Mouse (Mus musculus) hindbrain, postnatal 0 days (tissue): ENCODE measurements around the gene Slc1a2. TPM values are rescaled to one million over a fixed set of nuclear protein-coding genes. Genes with fewer than 3 reads are reported as not detected.
A peak's percentile ranks its signal among the peaks of the same experiment; 100 is the strongest.

Source experiments
- ATAC-seq: fragments of 200-750 bp; cut with Nextera tagmentation; 2 replicates; pipeline ENCODE4 v1.8.0; 2017; ENCODE audit warnings: mild to moderate bottlenecking, moderate TSS enrichment, moderate library complexity
- DNase-seq: peaks from one replicate; pipeline ENCODE4 v3.0.0-alpha.2; 2015; ENCODE audit warnings: low spot score
- H3K27ac ChIP-seq: fragments of 300-500 bp; sonication (generic); 2 replicates; pipeline ENCODE4 v1.5.1; 2014; ENCODE audit warnings: mild to moderate bottlenecking
- H3K27me3 ChIP-seq: fragments of 300-500 bp; sonication (generic); 2 replicates; pipeline ENCODE4 v1.6.1; 2014; ENCODE audit warnings: low read length, mixed read lengths; ENCODE audit not compliant: insufficient read depth
- H3K36me3 ChIP-seq: fragments of 300-500 bp; sonication (generic); 2 replicates; pipeline ENCODE4 v1.6.1; 2014; ENCODE audit warnings: low read length, mixed read lengths; ENCODE audit not compliant: insufficient read depth
- H3K4me1 ChIP-seq: fragments of 300-500 bp; sonication (generic); 2 replicates; pipeline ENCODE4 v1.6.1; 2014; ENCODE audit warnings: antibody characterized with exemption, low read length, mixed read lengths; ENCODE audit not compliant: insufficient read depth
- H3K4me2 ChIP-seq: fragments of 300-500 bp; sonication (generic); 2 replicates; pipeline ENCODE4 v1.6.1; 2014; ENCODE audit warnings: low read depth, mild to moderate bottlenecking, low read length, moderate library complexity, mixed read lengths
- H3K4me3 ChIP-seq: fragments of 300-500 bp; sonication (generic); 2 replicates; pipeline ENCODE4 v1.5.1; 2014; ENCODE audit warnings: low read length
- H3K9ac ChIP-seq: fragments of 300-500 bp; sonication (generic); replicated peaks from 2 replicates; pipeline ENCODE4 v1.6.1; 2014; ENCODE audit warnings: mild to moderate bottlenecking, low read length, moderate library complexity, mixed read lengths
- H3K9me3 ChIP-seq: fragments of 300-500 bp; sonication (generic); 2 replicates; pipeline ENCODE4 v1.6.1; 2016; ENCODE audit warnings: low read length, mixed read lengths
- CTCF ChIP-seq: IDR thresholded peaks from 2 replicates; pipeline ENCODE4 v1.5.1; 2016; ENCODE audit warnings: antibody characterized with exemption, control low read depth, low read depth
- WGBS: fragments of 180-500 bp; shearing (Covaris S2); extraction: QIAGEN DNeasy Blood & Tissue Kit; methylation state at CpG from one replicate; pipeline ENCODE4 v1.1.7; 2014; 5-methylcytosine and 5-hydroxymethylcytosine counted together
- polyA plus RNA-seq: library from polyadenylated mRNA; unstranded; fragments of >200 nt; fragmentation: Nextera tagmentation; extraction: Ambion mirVana; gene quantifications from 2 replicates; pipeline ENCODE4 v1.2.1, GENCODE M21; 2015
- total RNA-seq: library from RNA; depleted of rRNA; stranded (reverse); fragments of >200 nt; gene quantifications from 2 replicates; pipeline ENCODE4 v1.2.3, GENCODE M21; 2014

Gene Slc1a2
- total and polyA plus RNA-seq, 2 experiments from 2014 or later = 21.9 to 130 TPM

- 88% methylated on average over 5 of the region's 5 CpGs for WGBS
- no peak for TF ChIP-seq CTCF
- no peak for ATAC-seq
Observed at GRCm38 (mm10) chr2:102736490-102736889, 78.0 kb downstream of the Slc1a2 start.

GRCm38 (mm10) chr2:102738852-102739251 lies 80.4 kb downstream of the Slc1a2 start:
- no peaks in the 10 kb centered on the region for H3K27me3 ChIP-seq
- TF ChIP-seq CTCF = no peak
- H3K4me2 ChIP-seq = no peak overlapping the region
- DNase-seq (no peak), ATAC-seq (no peak)
- H3K36me3 ChIP-seq = no peaks in the 10 kb centered on the region
- no peak overlapping the region for H3K27ac ChIP-seq
- no peak overlapping the region for H3K4me3 ChIP-seq
- H3K4me1 ChIP-seq = no peaks in the 10 kb centered on the region
- 88% methylated on average over 1 of the region's 1 CpGs for WGBS
- H3K9me3 ChIP-seq = no peaks in the 10 kb centered on the region
- H3K9ac ChIP-seq = no peak overlapping the region

More at GRCm38 (mm10) chr2:102736490-102736889, 78.0 kb downstream of the Slc1a2 start:
- Histone ChIP-seq H3K27ac (no peak overlapping the region), H3K9me3 (no peaks in the 10 kb centered on the region), H3K36me3 (no peaks in the 10 kb centered on the region), H3K9ac (no peak overlapping the region), H3K4me3 (no peak overlapping the region), H3K27me3 (no peaks in the 10 kb centered on the region), H3K4me1 (no peaks in the 10 kb centered on the region), H3K4me2 (no peak overlapping the region)
- no peak for DNase-seq

GRCm38 (mm10) chr2:102742685-102743084 lies 84.2 kb downstream of the Slc1a2 start:
- Histone ChIP-seq H3K9me3 (no peaks in the 10 kb centered on the region), H3K4me3 (no peak overlapping the region), H3K4me1 (peaks cover 4% of the 10 kb centered on the region; the same call in 1 of the 2 replicates), H3K36me3 (no peaks in the 10 kb centered on the region), H3K27ac (no peak overlapping the region), H3K4me2 (no peak overlapping the region), H3K9ac (no peak overlapping the region), H3K27me3 (no peaks in the 10 kb centered on the region)
- no peak for ATAC-seq
- TF ChIP-seq CTCF = no peak
- no peak for DNase-seq
- WGBS = 65% methylated on average over 5 of the region's 5 CpGs

GRCm38 (mm10) chr2:102743918-102744696 lies 85.6 kb downstream of the Slc1a2 start:
- no peak overlapping the region for H3K4me3 ChIP-seq
- H3K27ac ChIP-seq = no peak overlapping the region; the same call in 1 of the 2 replicates
- WGBS = 59% methylated on average over 10 of the region's 10 CpGs
- TF ChIP-seq CTCF = peak; percentile 65
- no peaks in the 10 kb centered on the region for H3K9me3 ChIP-seq
- DNase-seq = peak; percentile 72
- H3K9ac ChIP-seq = no peak overlapping the region
- no peaks in the 10 kb centered on the region for H3K36me3 ChIP-seq
- H3K4me2 ChIP-seq = no peak overlapping the region
- H3K27me3 ChIP-seq = no peaks in the 10 kb centered on the region
- H3K4me1 ChIP-seq = peaks cover 4% of the 10 kb centered on the region; the same call in 1 of the 2 replicates
- no peak for ATAC-seq

- DNase-seq = peak; percentile 78
Observed at GRCm38 (mm10) chr2:102745259-102745906, 86.9 kb downstream of the Slc1a2 start.

GRCm38 (mm10) chr2:102747758-102748157 lies 89.3 kb downstream of the Slc1a2 start:
- Histone ChIP-seq H3K4me1 (peaks cover 4% of the 10 kb centered on the region; the same call in 1 of the 2 replicates), H3K27ac (no peak overlapping the region), H3K9me3 (no peaks in the 10 kb centered on the region), H3K4me2 (no peak overlapping the region), H3K9ac (no peak overlapping the region), H3K36me3 (no peaks in the 10 kb centered on the region), H3K27me3 (no peaks in the 10 kb centered on the region), H3K4me3 (no peak overlapping the region)
- TF ChIP-seq CTCF = no peak
- WGBS = 79% methylated on average over 3 of the region's 3 CpGs
- DNase-seq = no peak
- ATAC-seq = no peak

More at GRCm38 (mm10) chr2:102745259-102745906, 86.9 kb downstream of the Slc1a2 start:
- peak; percentile 92 for ATAC-seq
- Histone ChIP-seq H3K27ac (peak overlapping the region; percentile 66), H3K4me2 (0 out of 2 replicates have a peak overlapping the region, but pooled peaks have one; percentile 21), H3K4me3 (no peak overlapping the region), H3K27me3 (no peaks in the 10 kb centered on the region), H3K9ac (no peak overlapping the region), H3K36me3 (no peaks in the 10 kb centered on the region), H3K4me1 (peaks cover 4% of the 10 kb centered on the region; the same call in 1 of the 2 replicates), H3K9me3 (no peaks in the 10 kb centered on the region)
- no peak for TF ChIP-seq CTCF
- 13% methylated on average over 7 of the region's 7 CpGs for WGBS
